In genomic region chr8:86201830-86202229, GRCm38 (mm10) we compare ENCODE assay signal across 28 mouse cellular contexts.
DNase-seq lines count a peak whose midpoint lies in the region; ATAC-seq and TF ChIP-seq lines count a peak whose summit lies in the region.
"Had no signal": no experiment of that assay in that cellular context is flagged by ENCODE, and none has a peak within 500 bp of the region (broad histone marks: within the 10 kb centered on the region; RNA-seq: fewer than 3 reads in every experiment).

No protein-coding gene starts in this region.

- H3K4me1 ChIP-seq in limb, embryonic 14.5 days (ENCODE audit: control insufficient read depth, insufficient read depth, low read length), result peaks cover 5% of the 10 kb centered on the region; the same call in 1 of the 2 replicates
- H3K4me1 ChIP-seq in limb, embryonic 10.5 days, result no peaks in the 10 kb centered on the region
- peaks cover 7% of the 10 kb centered on the region for H3K4me1 ChIP-seq in midbrain, embryonic 10.5 days
- H3K4me1 ChIP-seq: heart, embryonic 12.5 days; intestine, embryonic 15.5 days had no signal

- no peaks in the 10 kb centered on the region for H3K9me3 ChIP-seq in limb, embryonic 14.5 days (ENCODE audit: control insufficient read depth, low read length)
- no peaks in the 10 kb centered on the region for H3K9me3 ChIP-seq in limb, embryonic 10.5 days (replicated peaks)
- H3K9me3 ChIP-seq in midbrain, embryonic 10.5 days (replicated peaks), result no peaks in the 10 kb centered on the region
- H3K9me3 ChIP-seq: forebrain, embryonic 15.5 days; heart, embryonic 12.5 days; hindbrain, embryonic 10.5 days; intestine, embryonic 15.5 days; neural tube, embryonic 13.5 days had no signal

- H3K27me3 ChIP-seq in limb, embryonic 14.5 days (ENCODE audit: control insufficient read depth, insufficient read depth, low read length), result no peaks in the 10 kb centered on the region
- no peaks in the 10 kb centered on the region for H3K27me3 ChIP-seq in limb, embryonic 10.5 days (ENCODE audit: low read depth, poor library complexity, severe bottlenecking)
- no peaks in the 10 kb centered on the region for H3K27me3 ChIP-seq in midbrain, embryonic 10.5 days (ENCODE audit: low read depth, poor library complexity, severe bottlenecking)
- H3K27me3 ChIP-seq: forebrain, embryonic 15.5 days; heart, embryonic 12.5 days; intestine, embryonic 15.5 days had no signal

- WGBS in limb, embryonic 14.5 days, result 46% methylated on average over 4 of the region's 4 CpGs
- WGBS in limb, embryonic 10.5 days, result 87% methylated on average over 4 of the region's 4 CpGs
- WGBS in midbrain, embryonic 10.5 days, result 88% methylated on average over 4 of the region's 4 CpGs

- intact Hi-C loops in left cerebral cortex, postnatal 25 days (cut with DNase I), result loop anchor here (10.0 kb wide), 2 partner anchors 273 to 497 kb away; partner anchors contain the start of gene Neto2

- no peaks in the 10 kb centered on the region for H3K36me3 ChIP-seq in limb, embryonic 14.5 days (ENCODE audit: control insufficient read depth, insufficient read depth, low read length)
- no peaks in the 10 kb centered on the region for H3K36me3 ChIP-seq in limb, embryonic 10.5 days
- H3K36me3 ChIP-seq in midbrain, embryonic 10.5 days, result no peaks in the 10 kb centered on the region
- H3K36me3 ChIP-seq: forebrain, embryonic 15.5 days; heart, embryonic 12.5 days; hindbrain, embryonic 10.5 days; intestine, embryonic 15.5 days; neural tube, embryonic 13.5 days had no signal

- H3K9ac ChIP-seq in limb, embryonic 14.5 days (ENCODE audit: low read depth, low read length, severe bottlenecking), result no peak overlapping the region
- H3K9ac ChIP-seq: forebrain, embryonic 15.5 days; heart, embryonic 12.5 days; intestine, embryonic 15.5 days; liver, postnatal 0 days; neural tube, embryonic 13.5 days had no signal

- peak; percentile 11 for DNase-seq in limb, embryonic 14.5 days (ENCODE audit: low spot score)
- DNase-seq in limb, embryonic 10.5 days (ENCODE audit: low spot score), result no peak
- DNase-seq in fibroblast of lung, adult 2 months (ENCODE audit: low read depth), result peak; percentile 39
- peak; percentile 47 to 93 for DNase-seq in left cerebral cortex, postnatal 25 days (ENCODE audit: low spot score in 2 of 2)
- no peak for DNase-seq in gastrocnemius, adult 8-10 months (ENCODE audit: low spot score in 2 of 2)
- DNase-seq in midbrain, embryonic 10.5 days (ENCODE audit: low spot score), result no peak
- no peak for DNase-seq in heart, adult 11 months
- DNase-seq: adrenal gland, adult 8-10 months; cerebellum, adult 18-20 months; cerebellum, postnatal 25 days; heart, postnatal 10 days; kidney, postnatal 25 days; liver, postnatal 0 days; retina, postnatal 1 day; spleen, adult 18-20 months; thymus, postnatal 14 days had no signal

- no peak for TF ChIP-seq POLR2A in limb, embryonic 14.5 days (IDR thresholded peaks at IDR 0.05; ENCODE audit: borderline replicate concordance, extremely low read depth, insufficient read depth, insufficient read length)

- ATAC-seq in limb, embryonic 14.5 days (ENCODE audit: low FRiP score, low read depth), result no peak
- ATAC-seq: activated CD4-positive, CD25-positive, alpha-beta regulatory T cell, adult 4 months; forebrain, embryonic 15.5 days; hindbrain, embryonic 16.5 days; intestine, embryonic 15.5 days; liver, postnatal 0 days; lung, postnatal 0 days; midbrain, embryonic 16.5 days had no signal

- H3K4me3 ChIP-seq in limb, embryonic 14.5 days (replicated peaks; ENCODE audit: low read length), result no peak overlapping the region
- H3K4me3 ChIP-seq in limb, embryonic 10.5 days, result no peak overlapping the region
- no peak overlapping the region for H3K4me3 ChIP-seq in midbrain, embryonic 10.5 days
- H3K4me3 ChIP-seq: forebrain, embryonic 15.5 days; heart, embryonic 12.5 days; hindbrain, embryonic 10.5 days; intestine, embryonic 15.5 days; myocyte; neural tube, embryonic 13.5 days had no signal

- H3K27ac ChIP-seq in limb, embryonic 14.5 days (replicated peaks; ENCODE audit: low read depth, low read length), result no peak overlapping the region
- H3K27ac ChIP-seq in limb, embryonic 10.5 days, result no peak overlapping the region
- no peak overlapping the region for H3K27ac ChIP-seq in midbrain, embryonic 10.5 days (replicated peaks)
- H3K27ac ChIP-seq: forebrain, embryonic 15.5 days; hindbrain, embryonic 10.5 days; intestine, embryonic 15.5 days; macrophage; neural tube, embryonic 13.5 days had no signal

- no peak overlapping the region for H3K4me2 ChIP-seq in limb, embryonic 14.5 days (replicated peaks; ENCODE audit: low read depth, low read length, severe bottlenecking)
- H3K4me2 ChIP-seq: forebrain, embryonic 15.5 days; heart, embryonic 12.5 days; intestine, embryonic 15.5 days; liver, embryonic 11.5 days; neural tube, embryonic 13.5 days had no signal

Comparison
In these comparisons a context has a peak if more than half of its experiments do, and no peak if none do; other contexts are left out.
1. DNase-seq: peak in limb, embryonic 14.5 days (single experiment), fibroblast of lung, adult 2 months (single experiment) and left cerebral cortex, postnatal 25 days (2 of 2); none in limb, embryonic 10.5 days (single experiment), gastrocnemius, adult 8-10 months (0 of 2), midbrain, embryonic 10.5 days (single experiment) and heart, adult 11 months (single experiment).